8 mouse cellular contexts compared by ENCODE assay signal in the genomic region with DNA sequence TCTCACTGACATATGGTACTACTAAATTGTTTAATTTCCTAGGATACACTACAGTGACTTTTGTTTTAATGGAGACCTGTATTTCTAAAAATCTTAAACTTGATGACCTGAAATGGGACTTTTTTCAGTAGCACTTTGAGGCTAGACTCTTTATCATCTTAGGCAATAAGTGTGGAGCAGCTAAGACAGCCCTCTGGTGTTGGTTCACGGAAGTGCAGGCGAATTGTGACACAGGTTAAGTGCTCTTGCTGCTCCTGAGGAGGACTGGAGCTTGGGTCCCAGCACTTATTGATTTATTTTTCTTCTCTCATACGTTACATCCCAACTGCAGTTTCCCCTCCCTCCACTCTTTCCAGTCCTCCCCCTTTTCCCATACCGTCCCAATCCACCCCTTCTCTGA.
DNase-seq lines count a peak whose midpoint lies in the region; ATAC-seq lines count a peak whose summit lies in the region.

No protein-coding gene starts in this region.

- no peak overlapping the region for H3K9ac ChIP-seq in intestine, embryonic 14.5 days (ENCODE audit: low read length)
- H3K9ac ChIP-seq in intestine, embryonic 16.5 days (ENCODE audit: low read depth, low read length): no peak overlapping the region

- H3K27ac ChIP-seq in intestine, embryonic 14.5 days (ENCODE audit: low read depth): no peak overlapping the region
- no peak overlapping the region for H3K27ac ChIP-seq in intestine, embryonic 16.5 days (ENCODE audit: low read length)

- H3K9me3 ChIP-seq in intestine, embryonic 14.5 days (ENCODE audit: control insufficient read depth, low read length): 0 out of 2 replicates have a peak, but pooled peaks cover 4% of the 10 kb centered on the region
- no peaks in the 10 kb centered on the region for H3K9me3 ChIP-seq in intestine, embryonic 16.5 days (ENCODE audit: control insufficient read depth, low read length)

- 0 out of 2 replicates have a peak, but pooled peaks have one; percentile 54 for ATAC-seq in intestine, embryonic 14.5 days (replicated peaks; ENCODE audit: low FRiP score, low TSS enrichment, low read depth)
- ATAC-seq in intestine, embryonic 16.5 days: no peak
- peak; percentile 89; the same call in 1 of the 2 replicates for ATAC-seq in erythroblast, adult 5-6 weeks (replicated peaks; ENCODE audit: low FRiP score, poor library complexity, severe bottlenecking)
- ATAC-seq in inflammation-experienced regulatory T-cells, adult 6 months: peak; percentile 61

- no peaks in the 10 kb centered on the region for H3K36me3 ChIP-seq in intestine, embryonic 14.5 days (ENCODE audit: control insufficient read depth, insufficient read depth, low read length)
- H3K36me3 ChIP-seq in intestine, embryonic 16.5 days (ENCODE audit: control insufficient read depth, insufficient read depth, low read length): no peaks in the 10 kb centered on the region

- 31% methylated on average over 4 of the region's 4 CpGs for WGBS in intestine, embryonic 14.5 days
- WGBS in intestine, embryonic 16.5 days: 23% methylated on average over 4 of the region's 4 CpGs

- intact Hi-C loops in left cerebral cortex, postnatal 36 days (cut with DNase I): loop anchor here (10.0 kb wide), 1 partner anchor 1253 kb away; no protein-coding TSS in a partner anchor

- H3K27me3 ChIP-seq in intestine, embryonic 14.5 days (replicated peaks; ENCODE audit: control insufficient read depth, insufficient read depth, low read length): no peaks in the 10 kb centered on the region
- no peaks in the 10 kb centered on the region for H3K27me3 ChIP-seq in intestine, embryonic 16.5 days (replicated peaks; ENCODE audit: control insufficient read depth, insufficient read depth, low read length)

- DNase-seq in intestine, embryonic 14.5 days (ENCODE audit: low spot score): peak; percentile 87
- peak; percentile 57 to 66 for DNase-seq in adrenal gland, postnatal 4 days (ENCODE audit: low spot score in 2 of 2)
- peak; percentile 74 to 79 for DNase-seq in left cerebral cortex, postnatal 36 days (ENCODE audit: low spot score in 2 of 2)
- peak; percentile 65 for DNase-seq in ovary, postnatal 10 days (ENCODE audit: low spot score)
- peak; percentile 85 for DNase-seq in thymus, postnatal 0 days (ENCODE audit: low spot score)

- no peak overlapping the region for H3K4me3 ChIP-seq in intestine, embryonic 14.5 days (ENCODE audit: low read depth, low read length)
- H3K4me3 ChIP-seq in intestine, embryonic 16.5 days (ENCODE audit: low read length): no peak overlapping the region

- H3K4me1 ChIP-seq in intestine, embryonic 14.5 days (replicated peaks; ENCODE audit: control insufficient read depth, insufficient read depth, low read length): no peaks in the 10 kb centered on the region
- H3K4me1 ChIP-seq in intestine, embryonic 16.5 days (ENCODE audit: control insufficient read depth, insufficient read depth, low read length): no peaks in the 10 kb centered on the region

- no peak overlapping the region for H3K4me2 ChIP-seq in intestine, embryonic 14.5 days (ENCODE audit: low read length)
- no peak overlapping the region for H3K4me2 ChIP-seq in intestine, embryonic 16.5 days (ENCODE audit: low read depth, low read length)
